Mouse (Mus musculus) embryonic fibroblast, embryonic 13.5 days (primary cell): ENCODE data around the gene Cbx6. TPM values are rescaled to one million over a fixed set of nuclear protein-coding genes. Genes with fewer than 3 reads are reported as not detected.

ENCODE experiments used
- H3K27ac ChIP-seq: 2 replicates; pipeline ENCODE4 v1.5.1; 2012; ENCODE audit warnings: low read length, control low read depth, inconsistent platforms; ENCODE audit not compliant: insufficient read depth
- H3K4me1 ChIP-seq: 2 replicates; pipeline ENCODE4 v1.6.1; 2011; ENCODE audit warnings: low read length; ENCODE audit not compliant: control insufficient read depth, insufficient read depth
- H3K4me3 ChIP-seq: 2 replicates; pipeline ENCODE4 v1.5.1; 2011; ENCODE audit warnings: mild to moderate bottlenecking, control low read depth, low read length; ENCODE audit not compliant: insufficient read depth
- CTCF ChIP-seq: IDR thresholded peaks from 2 replicates; pipeline ENCODE4 v1.5.1; 2011; ENCODE audit warnings: mild to moderate bottlenecking, control low read depth, low read length, moderate library complexity, borderline replicate concordance; ENCODE audit not compliant: insufficient read depth
- POLR2A ChIP-seq: IDR thresholded peaks from 2 replicates; pipeline ENCODE4 v1.6.1; 2011; ENCODE audit warnings: low read depth, mild to moderate bottlenecking, control low read depth, low read length, moderate library complexity
- polyA plus RNA-seq: library from polyadenylated mRNA; stranded (reverse); fragments of >200 nt; gene quantifications from 2 replicates; pipeline ENCODE4 v1.2.4, GENCODE M21; 2011; ENCODE audit warnings: low read depth; ENCODE audit not compliant: missing spikeins, insufficient read length

Gene Cbx6
- polyA plus RNA-seq, 1 experiment, result 89.0 TPM

GRCm38 (mm10) chr15:79804352-79805071, 30.0 kb downstream of the Cbx6 start, which contains the start of gene Nptxr:
Nptxr (minus strand) TSS chr15:79804766.
- Histone ChIP-seq H3K27ac (no peak within 1 kb of the TSS), H3K4me3 (peak within 1 kb of the TSS; percentile 29), H3K4me1 (no peaks in the 10 kb centered on the region)
- TF ChIP-seq CTCF (no peak), POLR2A (peak; percentile 65)

- TF ChIP-seq POLR2A (no peak), CTCF (no peak)
- no peaks in the 10 kb centered on the region for H3K4me1 ChIP-seq
- H3K4me3 ChIP-seq, result peak overlapping the region; percentile 29
- H3K27ac ChIP-seq, result no peak overlapping the region
These were observed 30.7 kb downstream of the Cbx6 start for GRCm38 (mm10) chr15:79803533-79804351.

- TF ChIP-seq POLR2A (no peak), CTCF (no peak)
- H3K4me1 ChIP-seq, result no peaks in the 10 kb centered on the region
- no peak overlapping the region for H3K4me3 ChIP-seq
- H3K27ac ChIP-seq, result no peak overlapping the region
These were observed 32.2 kb downstream of the Cbx6 start for GRCm38 (mm10) chr15:79802304-79802703.

GRCm38 (mm10) chr15:79801646-79802045, 32.8 kb downstream of the Cbx6 start:
- Histone ChIP-seq H3K27ac (no peak overlapping the region), H3K4me3 (no peak overlapping the region), H3K4me1 (no peaks in the 10 kb centered on the region)
- TF ChIP-seq POLR2A (no peak), CTCF (no peak)

- Histone ChIP-seq H3K4me1 (no peaks in the 10 kb centered on the region), H3K4me3 (no peak overlapping the region), H3K27ac (no peak overlapping the region)
- TF ChIP-seq POLR2A (no peak), CTCF (no peak)
These were observed 33.8 kb downstream of the Cbx6 start for GRCm38 (mm10) chr15:79800701-79801100.

- Histone ChIP-seq H3K4me1 (no peaks in the 10 kb centered on the region), H3K4me3 (no peak overlapping the region), H3K27ac (no peak overlapping the region)
- no peak for TF ChIP-seq CTCF
- no peak for TF ChIP-seq POLR2A
These were observed 35.9 kb downstream of the Cbx6 start for GRCm38 (mm10) chr15:79798591-79798990.

- no peak overlapping the region for H3K4me3 ChIP-seq
- no peak overlapping the region for H3K27ac ChIP-seq
- no peak for TF ChIP-seq POLR2A
- no peak for TF ChIP-seq CTCF
- H3K4me1 ChIP-seq, result no peaks in the 10 kb centered on the region
These were observed 36.8 kb downstream of the Cbx6 start for GRCm38 (mm10) chr15:79797680-79798079.

- no peak overlapping the region for H3K4me3 ChIP-seq
- H3K4me1 ChIP-seq, result no peaks in the 10 kb centered on the region
- no peak for TF ChIP-seq POLR2A
- TF ChIP-seq CTCF, result no peak
- H3K27ac ChIP-seq, result no peak overlapping the region
These were observed 37.4 kb downstream of the Cbx6 start for GRCm38 (mm10) chr15:79797096-79797495.

GRCm38 (mm10) chr15:79796256-79796655, 38.2 kb downstream of the Cbx6 start:
- no peak for TF ChIP-seq CTCF
- no peak for TF ChIP-seq POLR2A
- Histone ChIP-seq H3K4me3 (no peak overlapping the region), H3K4me1 (no peaks in the 10 kb centered on the region)

GRCm38 (mm10) chr15:79794173-79794572, 40.3 kb downstream of the Cbx6 start:
- no peaks in the 10 kb centered on the region for H3K4me1 ChIP-seq
- no peak overlapping the region for H3K27ac ChIP-seq
- TF ChIP-seq CTCF (no peak), POLR2A (no peak)
- no peak overlapping the region for H3K4me3 ChIP-seq

More at GRCm38 (mm10) chr15:79796256-79796655, 38.2 kb downstream of the Cbx6 start:
- H3K27ac ChIP-seq, result no peak overlapping the region

- Histone ChIP-seq H3K27ac (no peak overlapping the region), H3K4me3 (no peak overlapping the region), H3K4me1 (no peaks in the 10 kb centered on the region)
- TF ChIP-seq POLR2A (no peak), CTCF (no peak)
These were observed 41.4 kb downstream of the Cbx6 start for GRCm38 (mm10) chr15:79793076-79793475.
